Mouse (Mus musculus) forebrain, postnatal 0 days (tissue): Measurements from ENCODE around the gene Alkbh1. TPM values are rescaled to one million over a fixed set of nuclear protein-coding genes. Genes with fewer than 3 reads are reported as not detected.
A peak's percentile ranks its signal among the peaks of the same experiment; 100 is the strongest.

Experiments used
- ATAC-seq: fragments of 200-750 bp; cut with Nextera tagmentation; 2 replicates; pipeline ENCODE4 v1.8.0; 2017; ENCODE audit warnings: mild to moderate bottlenecking, moderate library complexity
- DNase-seq: peaks from one replicate; pipeline ENCODE4 v3.0.0-alpha.2; 2015
- H3K27ac ChIP-seq: fragments of 300-500 bp; sonication (generic); 2 replicates; pipeline ENCODE4 v1.5.1; 2014; ENCODE audit warnings: low read depth, mild to moderate bottlenecking, antibody characterized with exemption, low read length, moderate library complexity, mixed read lengths
- H3K27me3 ChIP-seq: fragments of 300-500 bp; sonication (generic); 2 replicates; pipeline ENCODE4 v1.6.1; 2014; ENCODE audit warnings: mild to moderate bottlenecking, low read length, mixed read lengths; ENCODE audit not compliant: insufficient read depth
- H3K36me3 ChIP-seq: fragments of 300-500 bp; sonication (generic); 2 replicates; pipeline ENCODE4 v1.6.1; 2014; ENCODE audit warnings: mild to moderate bottlenecking, moderate library complexity; ENCODE audit not compliant: insufficient read depth
- H3K4me1 ChIP-seq: fragments of 300-500 bp; sonication (generic); 2 replicates; pipeline ENCODE4 v1.6.1; 2014; ENCODE audit warnings: antibody characterized with exemption; ENCODE audit not compliant: insufficient read depth
- H3K4me2 ChIP-seq: fragments of 300-500 bp; sonication (generic); 2 replicates; pipeline ENCODE4 v1.6.1; 2014; ENCODE audit warnings: low read depth, mild to moderate bottlenecking, moderate library complexity
- H3K4me3 ChIP-seq: fragments of 300-500 bp; sonication (generic); 2 replicates; pipeline ENCODE4 v1.5.1; 2014; ENCODE audit warnings: low read depth, low read length, mixed read lengths
- H3K9ac ChIP-seq: fragments of 300-500 bp; sonication (generic); 2 replicates; pipeline ENCODE4 v1.6.1; 2014; ENCODE audit warnings: mild to moderate bottlenecking
- H3K9me3 ChIP-seq: fragments of 300-500 bp; sonication (generic); 2 replicates; pipeline ENCODE4 v1.6.1; 2016; ENCODE audit warnings: low read length
- CTCF ChIP-seq: sonication (generic); IDR thresholded peaks from 2 replicates; pipeline ENCODE4 v1.5.1; 2016; ENCODE audit warnings: antibody characterized with exemption, control low read depth, low read depth
- WGBS: fragments of 180-500 bp; shearing (Covaris S2); extraction: QIAGEN DNeasy Blood & Tissue Kit; methylation state at CpG from one replicate; pipeline ENCODE4 v1.1.7; 2014; 5-methylcytosine and 5-hydroxymethylcytosine counted together
- polyA plus RNA-seq: library from polyadenylated mRNA; unstranded; fragments of >200 nt; fragmentation: Nextera tagmentation; extraction: Ambion mirVana; gene quantifications from 2 replicates; pipeline ENCODE4 v1.2.1, GENCODE M21; 2015
- total RNA-seq: library from RNA; depleted of rRNA; stranded (reverse); fragments of >200 nt; gene quantifications from 2 replicates; pipeline ENCODE4 v1.2.3, GENCODE M21; 2014

Gene Alkbh1
- total and polyA plus RNA-seq, 2 experiments from 2014 or later, result 28.6 to 40.1 TPM

DNA sequence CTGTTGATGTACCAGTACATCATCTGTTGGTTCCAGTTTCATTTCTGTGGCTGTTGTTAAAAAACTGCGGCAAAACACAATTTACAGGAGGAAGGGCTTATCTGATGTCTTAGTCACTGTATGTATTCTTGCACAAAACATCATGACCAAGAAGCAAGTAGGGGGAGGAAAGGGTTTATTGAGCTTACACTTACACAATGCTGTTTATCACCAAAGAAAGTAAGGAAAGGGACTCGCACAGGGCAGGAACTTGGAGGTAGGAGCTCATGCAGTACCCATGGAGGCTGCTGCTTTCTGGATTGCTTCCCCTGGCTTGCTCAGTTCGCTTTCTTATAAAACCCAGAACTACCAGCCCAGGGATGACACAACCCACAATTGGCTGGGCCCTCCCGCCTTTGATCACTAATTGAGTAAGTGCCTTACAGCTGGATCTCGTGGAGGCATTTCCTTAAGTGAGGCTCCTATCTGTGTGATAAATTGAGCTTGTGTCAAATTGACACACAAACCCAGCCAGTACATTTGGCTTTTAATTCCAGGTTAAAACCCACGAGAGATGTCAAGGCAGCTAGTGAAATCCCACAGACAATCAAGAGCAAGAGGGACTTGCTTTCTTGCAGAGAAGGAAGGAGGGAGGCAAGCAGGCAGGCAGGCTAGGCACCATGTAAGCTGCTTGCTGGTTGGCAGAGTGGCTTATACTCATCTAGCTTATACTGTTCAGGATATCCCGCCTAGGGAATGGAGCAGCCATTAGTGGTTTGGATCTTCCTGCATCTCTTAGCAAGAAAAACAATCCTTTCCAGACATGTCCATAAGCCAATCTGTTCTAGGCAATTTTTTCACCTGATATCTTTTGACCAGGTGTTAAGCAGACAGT lies 26.7 kb upstream of the Alkbh1 start:
- ATAC-seq, result no peak
- Histone ChIP-seq H3K9ac (no peak overlapping the region), H3K27me3 (no peaks in the 10 kb centered on the region; the same call in 1 of the 2 replicates), H3K36me3 (peaks cover 14% of the 10 kb centered on the region; the same call in 1 of the 2 replicates), H3K27ac (no peak overlapping the region), H3K9me3 (no peaks in the 10 kb centered on the region), H3K4me3 (peak overlapping the region; percentile 81; the same call in 1 of the 2 replicates), H3K4me2 (peak overlapping the region; percentile 57), H3K4me1 (no peaks in the 10 kb centered on the region)
- TF ChIP-seq CTCF, result no peak
- no peak for DNase-seq
- WGBS, result 70% methylated on average over 7 of the region's 7 CpGs

DNA sequence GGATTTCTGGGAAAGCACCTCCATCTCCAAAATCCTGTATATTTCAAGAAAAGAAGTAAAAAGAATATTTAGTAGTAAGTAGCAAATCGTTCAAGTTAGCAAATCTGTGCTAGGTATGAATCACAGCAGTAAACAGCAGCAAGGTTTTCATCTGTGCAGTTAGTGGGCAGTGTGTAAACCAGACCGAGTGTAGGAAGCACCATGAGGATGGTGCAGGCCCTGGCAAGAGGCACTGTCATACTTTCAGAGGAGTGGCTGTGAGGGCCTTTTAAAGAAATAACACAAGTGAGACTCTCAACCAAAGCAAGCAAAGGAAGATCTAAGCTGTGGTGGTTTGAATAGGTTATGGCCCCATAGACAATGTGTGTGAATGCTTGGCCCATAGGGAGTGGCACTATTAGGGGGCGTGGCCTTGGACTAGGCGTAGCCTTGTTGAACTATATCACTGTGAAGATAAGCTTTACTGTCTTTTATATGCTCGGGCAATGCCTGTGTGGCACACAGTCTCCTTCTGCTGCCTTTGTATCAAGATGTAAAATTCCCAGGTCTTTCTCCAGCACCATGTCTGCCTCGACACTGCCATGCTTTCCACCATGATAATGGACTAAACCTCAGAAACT lies 21.0 kb upstream of the Alkbh1 start:
- Histone ChIP-seq H3K4me3 (no peak overlapping the region), H3K9me3 (no peaks in the 10 kb centered on the region), H3K9ac (no peak overlapping the region), H3K4me2 (no peak overlapping the region), H3K27me3 (no peaks in the 10 kb centered on the region), H3K4me1 (no peaks in the 10 kb centered on the region), H3K27ac (no peak overlapping the region), H3K36me3 (peaks cover 62% of the 10 kb centered on the region)
- WGBS, result 89% methylated on average over 6 of the region's 6 CpGs
- ATAC-seq (no peak), DNase-seq (no peak)
- TF ChIP-seq CTCF, result no peak

DNA sequence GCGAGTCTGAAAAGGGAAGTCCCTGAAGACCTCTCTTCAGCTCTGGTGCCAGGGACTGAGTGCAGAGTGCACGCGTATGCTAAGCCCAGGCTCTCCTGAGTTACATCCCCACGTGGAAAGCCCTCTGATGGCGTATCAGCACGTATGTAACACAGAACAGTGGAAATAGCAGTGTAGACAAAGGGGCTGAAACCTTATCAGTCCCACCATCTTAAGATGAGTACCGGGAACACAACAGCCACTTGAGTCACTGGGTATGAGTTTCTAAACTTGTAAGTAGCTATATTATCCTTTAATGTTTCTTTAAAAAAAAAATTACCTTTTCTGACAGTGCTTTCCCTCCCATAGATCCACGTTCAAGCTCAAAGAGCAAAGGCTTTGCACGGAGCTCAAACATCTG lies 5.6 kb upstream of the Alkbh1 start:
- Histone ChIP-seq H3K27me3 (no peaks in the 10 kb centered on the region), H3K9ac (no peak overlapping the region), H3K4me2 (no peak overlapping the region), H3K36me3 (peaks cover 70% of the 10 kb centered on the region), H3K4me3 (no peak overlapping the region), H3K9me3 (no peaks in the 10 kb centered on the region), H3K4me1 (0 out of 2 replicates have a peak, but pooled peaks cover 6% of the 10 kb centered on the region), H3K27ac (no peak overlapping the region)
- ATAC-seq (no peak), DNase-seq (no peak)
- whole genome bisulfite sequencing, result 89% methylated on average over 9 of the region's 9 CpGs
- no peak for TF ChIP-seq CTCF

DNA sequence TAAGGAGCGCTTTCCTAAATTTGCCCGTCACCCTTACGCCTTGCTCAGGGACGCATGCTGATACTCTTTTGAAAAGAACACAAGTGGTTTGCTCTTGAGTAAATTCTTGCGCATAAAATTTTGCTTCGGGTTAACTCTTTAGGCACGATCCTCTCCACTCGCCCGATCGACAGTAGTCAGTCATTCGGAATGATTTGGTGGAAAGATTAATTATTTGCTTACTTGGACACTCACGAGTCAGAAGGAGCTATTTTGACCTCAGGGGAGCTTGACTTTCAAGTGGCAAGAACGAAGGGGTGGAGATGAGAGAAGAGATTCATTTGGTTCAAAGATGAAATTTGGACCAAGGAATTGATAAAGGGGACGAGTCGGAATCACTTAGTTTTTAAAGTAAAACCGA lies 394 bp upstream of the Alkbh1 start:
- Histone ChIP-seq H3K36me3 (peaks cover 32% of the 10 kb centered on the region), H3K4me2 (peak overlapping the region; percentile 65), H3K9ac (peak overlapping the region; percentile 90), H3K4me1 (peaks cover 15% of the 10 kb centered on the region; the same call in 1 of the 2 replicates), H3K27ac (peak overlapping the region; percentile 88; the same call in 1 of the 2 replicates), H3K27me3 (no peaks in the 10 kb centered on the region), H3K4me3 (peak overlapping the region; percentile 81), H3K9me3 (no peaks in the 10 kb centered on the region)
- 4% methylated on average over 16 of the region's 16 CpGs for WGBS
- no peak for TF ChIP-seq CTCF
- DNase-seq, result no peak
- 0 out of 2 replicates have a peak, but pooled peaks have one; percentile 3 for ATAC-seq

DNA sequence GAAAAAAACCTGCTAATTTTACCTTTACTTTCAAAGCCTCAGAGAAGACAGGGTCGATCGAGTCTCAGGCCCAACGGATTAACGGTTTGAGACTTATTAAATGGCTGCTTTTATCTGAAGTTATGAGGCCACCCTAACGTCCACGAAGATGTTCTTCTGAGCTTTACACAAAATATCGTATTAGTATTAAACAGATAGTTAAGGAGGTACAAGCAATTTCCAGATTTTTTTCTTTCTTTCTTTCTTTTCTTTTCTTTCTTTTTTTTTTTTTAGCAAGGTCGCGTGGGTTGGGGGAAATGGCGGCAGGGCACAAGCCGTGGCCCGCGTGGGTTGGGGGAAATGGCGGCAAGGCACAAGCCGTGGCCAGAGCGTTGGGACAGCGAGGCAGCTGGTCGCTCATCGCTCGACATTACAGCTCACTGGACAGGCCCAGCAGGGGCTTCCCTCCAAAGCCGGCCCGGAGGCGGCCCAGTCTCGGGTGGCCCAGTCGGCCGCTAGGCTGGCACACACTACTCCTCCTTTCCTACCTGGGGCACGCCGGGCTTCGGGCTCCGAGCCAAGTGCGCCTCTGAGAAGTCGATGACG lies 610 bp downstream of the Alkbh1 start:
- no peaks in the 10 kb centered on the region for H3K27me3 ChIP-seq
- peak overlapping the region; percentile 88 for H3K27ac ChIP-seq
- H3K4me2 ChIP-seq, result peak overlapping the region; percentile 65
- peak overlapping the region; percentile 81 for H3K4me3 ChIP-seq
- peaks cover 15% of the 10 kb centered on the region; the same call in 1 of the 2 replicates for H3K4me1 ChIP-seq
- WGBS, result under 1% methylated on average over 33 of the region's 33 CpGs
- DNase-seq, result no peak
- H3K9me3 ChIP-seq, result no peaks in the 10 kb centered on the region
- peaks cover 33% of the 10 kb centered on the region for H3K36me3 ChIP-seq
- peak; percentile 80 for ATAC-seq
- TF ChIP-seq CTCF, result no peak
- H3K9ac ChIP-seq, result peak overlapping the region; percentile 90

DNA sequence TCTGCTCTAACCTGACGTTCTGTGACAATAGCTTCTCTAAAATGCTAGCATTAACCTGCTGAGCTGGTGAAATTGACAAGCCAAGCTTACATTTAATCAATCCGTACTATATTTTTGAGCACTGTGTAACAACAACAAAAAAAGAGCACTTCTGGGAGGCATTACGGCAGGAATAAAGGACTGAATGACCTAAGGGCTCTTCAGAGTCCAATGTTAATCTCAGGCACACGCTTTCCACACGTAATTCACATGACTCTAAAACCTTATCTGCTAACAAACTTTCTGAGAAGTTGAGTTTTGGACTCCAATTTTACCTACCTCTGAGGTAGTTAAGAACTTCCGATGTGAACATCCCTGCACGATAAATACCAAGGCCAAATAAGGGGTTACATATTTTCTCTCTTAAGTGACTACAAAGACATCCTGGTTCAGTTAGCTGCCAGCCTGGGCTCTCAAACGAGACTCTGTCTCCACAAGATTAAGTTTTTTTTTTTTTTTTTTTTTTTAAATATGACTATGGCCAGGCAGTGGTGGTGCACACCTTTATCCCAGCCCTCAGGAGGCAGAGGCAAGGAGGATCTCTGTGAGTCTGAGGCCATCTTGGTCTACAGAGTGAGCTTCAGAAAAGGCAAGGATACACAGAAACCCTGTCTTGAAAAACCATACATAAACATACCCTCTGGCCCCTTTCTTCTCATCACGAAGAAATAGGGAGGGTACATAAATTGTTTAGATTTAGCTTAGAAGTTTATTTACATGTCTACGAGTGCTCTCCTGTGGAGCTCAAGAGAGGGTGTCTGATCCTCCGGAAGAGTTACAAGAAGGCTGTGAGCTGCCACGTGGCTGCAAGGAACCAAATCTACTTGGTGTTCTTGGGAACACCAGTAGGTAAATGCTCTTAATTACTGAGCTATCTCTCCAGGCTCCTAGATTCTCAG lies 1.4 kb downstream of the Alkbh1 start:
- Histone ChIP-seq H3K27me3 (no peaks in the 10 kb centered on the region), H3K9me3 (no peaks in the 10 kb centered on the region), H3K9ac (peak overlapping the region; percentile 90), H3K36me3 (peaks cover 34% of the 10 kb centered on the region), H3K27ac (no peak overlapping the region), H3K4me1 (peaks cover 15% of the 10 kb centered on the region; the same call in 1 of the 2 replicates), H3K4me2 (peak overlapping the region; percentile 65), H3K4me3 (peak overlapping the region; percentile 81)
- no peak for TF ChIP-seq CTCF
- ATAC-seq (no peak), DNase-seq (peak; percentile 45)
- WGBS, result 29% methylated on average over 12 of the region's 12 CpGs
